Mouse (Mus musculus): Measurements from ENCODE around the gene Pcnx3. TPM values are rescaled to one million over a fixed set of nuclear protein-coding genes. Genes with fewer than 3 reads are reported as not detected.

Gene Pcnx3
- polyA plus RNA-seq, 1 experiment from 2014 or later, result 21.3 TPM

- Histone ChIP-seq H3K36me3 (ENCODE audit: control insufficient read depth, insufficient read depth, low read length) (peaks cover 56% of the 10 kb centered on the region), H3K4me2 (no peak overlapping the region), H3K4me1 (ENCODE audit: control insufficient read depth, insufficient read depth, low read length) (no peaks in the 10 kb centered on the region), H3K9ac (ENCODE audit: low read depth, low read length) (no peak overlapping the region), H3K27me3 (ENCODE audit: control insufficient read depth, insufficient read depth, low read length) (no peaks in the 10 kb centered on the region), H3K9me3 (replicated peaks; ENCODE audit: control insufficient read depth, low read length) (no peaks in the 10 kb centered on the region), H3K27ac (ENCODE audit: low read depth, low read length) (no peak overlapping the region), H3K4me3 (ENCODE audit: low read depth, low read length) (no peak overlapping the region)
- no peak for ATAC-seq (replicated peaks; ENCODE audit: insufficient number of reproducible peaks, low FRiP score, low TSS enrichment)
- WGBS (ENCODE audit: insufficient replicate concordance), result 83% methylated on average over 4 of the region's 4 CpGs
These were observed 8.3 kb downstream of the Pcnx3 start for GRCm38 (mm10) chr19:5680432-5680831.

- no peak for ATAC-seq (replicated peaks; ENCODE audit: insufficient number of reproducible peaks, low FRiP score, low TSS enrichment)
- WGBS (ENCODE audit: insufficient replicate concordance), result 86% methylated on average over 4 of the region's 4 CpGs
These were observed 20.3 kb downstream of the Pcnx3 start for GRCm38 (mm10) chr19:5668372-5668771.

GRCm38 (mm10) chr19:5666386-5666785 lies 22.3 kb downstream of the Pcnx3 start:
- peaks cover 31% of the 10 kb centered on the region for H3K36me3 ChIP-seq (ENCODE audit: control insufficient read depth, insufficient read depth, low read length)

More at GRCm38 (mm10) chr19:5668372-5668771, 20.3 kb downstream of the Pcnx3 start:
- Histone ChIP-seq H3K4me3 (ENCODE audit: low read depth, low read length) (no peak overlapping the region), H3K27me3 (ENCODE audit: control insufficient read depth, insufficient read depth, low read length) (no peaks in the 10 kb centered on the region), H3K9ac (ENCODE audit: low read depth, low read length) (no peak overlapping the region), H3K36me3 (ENCODE audit: control insufficient read depth, insufficient read depth, low read length) (peaks cover 45% of the 10 kb centered on the region), H3K27ac (ENCODE audit: low read depth, low read length) (no peak overlapping the region), H3K4me1 (ENCODE audit: control insufficient read depth, insufficient read depth, low read length) (peaks cover 11% of the 10 kb centered on the region; the same call in 1 of the 2 replicates), H3K9me3 (replicated peaks; ENCODE audit: control insufficient read depth, low read length) (no peaks in the 10 kb centered on the region), H3K4me2 (no peak overlapping the region)

GRCm38 (mm10) chr19:5665465-5665864 lies 23.2 kb downstream of the Pcnx3 start:
- ATAC-seq (replicated peaks; ENCODE audit: insufficient number of reproducible peaks, low FRiP score, low TSS enrichment), result peak; percentile 71
- Histone ChIP-seq H3K4me2 (peak overlapping the region; percentile 19; the same call in 1 of the 2 replicates), H3K4me3 (ENCODE audit: low read depth, low read length) (no peak overlapping the region), H3K4me1 (ENCODE audit: control insufficient read depth, insufficient read depth, low read length) (peaks cover 28% of the 10 kb centered on the region), H3K9ac (ENCODE audit: low read depth, low read length) (peak overlapping the region; percentile 18; the same call in 1 of the 2 replicates), H3K27ac (ENCODE audit: low read depth, low read length) (peak overlapping the region; percentile 11), H3K36me3 (ENCODE audit: control insufficient read depth, insufficient read depth, low read length) (peaks cover 27% of the 10 kb centered on the region), H3K9me3 (replicated peaks; ENCODE audit: control insufficient read depth, low read length) (no peaks in the 10 kb centered on the region), H3K27me3 (ENCODE audit: control insufficient read depth, insufficient read depth, low read length) (no peaks in the 10 kb centered on the region)
- 60% methylated on average over 15 of the region's 15 CpGs for WGBS (ENCODE audit: insufficient replicate concordance)

More at GRCm38 (mm10) chr19:5666386-5666785, 22.3 kb downstream of the Pcnx3 start:
- Histone ChIP-seq H3K9ac (ENCODE audit: low read depth, low read length) (no peak overlapping the region), H3K27me3 (ENCODE audit: control insufficient read depth, insufficient read depth, low read length) (no peaks in the 10 kb centered on the region), H3K4me2 (no peak overlapping the region), H3K4me1 (ENCODE audit: control insufficient read depth, insufficient read depth, low read length) (peaks cover 25% of the 10 kb centered on the region), H3K9me3 (replicated peaks; ENCODE audit: control insufficient read depth, low read length) (no peaks in the 10 kb centered on the region), H3K4me3 (ENCODE audit: low read depth, low read length) (no peak overlapping the region), H3K27ac (ENCODE audit: low read depth, low read length) (no peak overlapping the region)
- ATAC-seq (replicated peaks; ENCODE audit: insufficient number of reproducible peaks, low FRiP score, low TSS enrichment), result no peak
- 92% methylated on average over 18 of the region's 18 CpGs for WGBS (ENCODE audit: insufficient replicate concordance)

GRCm38 (mm10) chr19:5664669-5665257 lies 23.9 kb downstream of the Pcnx3 start:
- no peaks in the 10 kb centered on the region for H3K27me3 ChIP-seq (ENCODE audit: control insufficient read depth, insufficient read depth, low read length)
- H3K9ac ChIP-seq (ENCODE audit: low read depth, low read length), result no peak overlapping the region
- no peak overlapping the region; the same call in 1 of the 2 replicates for H3K4me2 ChIP-seq
- H3K4me1 ChIP-seq (ENCODE audit: control insufficient read depth, insufficient read depth, low read length), result peaks cover 28% of the 10 kb centered on the region
- H3K4me3 ChIP-seq (ENCODE audit: low read depth, low read length), result no peak overlapping the region
- no peak overlapping the region for H3K27ac ChIP-seq (ENCODE audit: low read depth, low read length)
- WGBS (ENCODE audit: insufficient replicate concordance), result 83% methylated on average over 10 of the region's 10 CpGs
- H3K9me3 ChIP-seq (replicated peaks; ENCODE audit: control insufficient read depth, low read length), result no peaks in the 10 kb centered on the region
- H3K36me3 ChIP-seq (ENCODE audit: control insufficient read depth, insufficient read depth, low read length), result peaks cover 27% of the 10 kb centered on the region
- no peak for ATAC-seq (replicated peaks; ENCODE audit: insufficient number of reproducible peaks, low FRiP score, low TSS enrichment)

- peak; percentile 89 for ATAC-seq (replicated peaks; ENCODE audit: insufficient number of reproducible peaks, low FRiP score, low TSS enrichment)
- peak within 1 kb of the TSS; percentile 72 for H3K9ac ChIP-seq (ENCODE audit: low read depth, low read length)
- H3K4me2 ChIP-seq, result peak within 1 kb of the TSS; percentile 83
- H3K27me3 ChIP-seq (ENCODE audit: control insufficient read depth, insufficient read depth, low read length), result no peaks in the 10 kb centered on the region
- no peaks in the 10 kb centered on the region for H3K9me3 ChIP-seq (replicated peaks; ENCODE audit: control insufficient read depth, low read length)
- peak within 1 kb of the TSS; percentile 86 for H3K27ac ChIP-seq (ENCODE audit: low read depth, low read length)
- H3K36me3 ChIP-seq (ENCODE audit: control insufficient read depth, insufficient read depth, low read length), result peaks cover 27% of the 10 kb centered on the region
- H3K4me3 ChIP-seq (ENCODE audit: low read depth, low read length), result peak within 1 kb of the TSS; percentile 55
- 2% methylated on average over 32 of the region's 32 CpGs for WGBS (ENCODE audit: insufficient replicate concordance)
- peaks cover 28% of the 10 kb centered on the region for H3K4me1 ChIP-seq (ENCODE audit: control insufficient read depth, insufficient read depth, low read length)
These were observed 25.5 kb downstream of the Pcnx3 start, which contains the start of gene Sipa1 for GRCm38 (mm10) chr19:5662981-5663913. Sipa1 (minus strand) TSS chr19:5663707.

- peak overlapping the region; percentile 86 for H3K27ac ChIP-seq (ENCODE audit: low read depth, low read length)
- H3K4me1 ChIP-seq (ENCODE audit: control insufficient read depth, insufficient read depth, low read length), result peaks cover 28% of the 10 kb centered on the region
- no peaks in the 10 kb centered on the region for H3K9me3 ChIP-seq (replicated peaks; ENCODE audit: control insufficient read depth, low read length)
- no peak for ATAC-seq (replicated peaks; ENCODE audit: insufficient number of reproducible peaks, low FRiP score, low TSS enrichment)
- H3K9ac ChIP-seq (ENCODE audit: low read depth, low read length), result peak overlapping the region; percentile 72
- WGBS (ENCODE audit: insufficient replicate concordance), result 64% methylated on average over 8 of the region's 8 CpGs
- peaks cover 26% of the 10 kb centered on the region for H3K36me3 ChIP-seq (ENCODE audit: control insufficient read depth, insufficient read depth, low read length)
- H3K4me2 ChIP-seq, result peak overlapping the region; percentile 83
- H3K4me3 ChIP-seq (ENCODE audit: low read depth, low read length), result peak overlapping the region; percentile 55
- no peaks in the 10 kb centered on the region for H3K27me3 ChIP-seq (ENCODE audit: control insufficient read depth, insufficient read depth, low read length)
These were observed 26.4 kb downstream of the Pcnx3 start for GRCm38 (mm10) chr19:5662310-5662709.

GRCm38 (mm10) chr19:5660942-5661751 lies 27.6 kb downstream of the Pcnx3 start:
- Histone ChIP-seq H3K9ac (ENCODE audit: low read depth, low read length) (peak overlapping the region; percentile 49; the same call in 1 of the 2 replicates), H3K4me2 (peak overlapping the region; percentile 83), H3K4me3 (ENCODE audit: low read depth, low read length) (peak overlapping the region; percentile 10; the same call in 1 of the 2 replicates), H3K9me3 (replicated peaks; ENCODE audit: control insufficient read depth, low read length) (no peaks in the 10 kb centered on the region), H3K27ac (ENCODE audit: low read depth, low read length) (peak overlapping the region; percentile 38), H3K36me3 (ENCODE audit: control insufficient read depth, insufficient read depth, low read length) (peaks cover 16% of the 10 kb centered on the region), H3K4me1 (ENCODE audit: control insufficient read depth, insufficient read depth, low read length) (peaks cover 28% of the 10 kb centered on the region), H3K27me3 (ENCODE audit: control insufficient read depth, insufficient read depth, low read length) (peaks cover 7% of the 10 kb centered on the region; the same call in 1 of the 2 replicates)
- no peak for ATAC-seq (replicated peaks; ENCODE audit: insufficient number of reproducible peaks, low FRiP score, low TSS enrichment)
- WGBS (ENCODE audit: insufficient replicate concordance), result 67% methylated on average over 16 of the region's 16 CpGs

Measured in heart, embryonic 11.5 days (tissue).